Mouse (Mus musculus) ES-E14 (cell line): ENCODE results near the gene Scap. TPM values are rescaled to one million over a fixed set of nuclear protein-coding genes. Genes with fewer than 3 reads are reported as not detected.

Experiments used
- DNase-seq: peaks from one replicate; pipeline ENCODE4 v3.0.0-alpha.2; 2013; ENCODE audit warnings: low read depth, low spot score
- H3K27ac ChIP-seq: 2 replicates; pipeline ENCODE4 v1.5.1; 2012; ENCODE audit warnings: low read depth, mild to moderate bottlenecking, low read length, moderate library complexity, mixed read lengths; ENCODE audit not compliant: poor library complexity, insufficient read depth, severe bottlenecking
- H3K36me3 ChIP-seq: 2 replicates; pipeline ENCODE4 v1.6.1; 2012; ENCODE audit warnings: mild to moderate bottlenecking, low read length, moderate library complexity, mixed read lengths; ENCODE audit not compliant: control insufficient read depth, poor library complexity, insufficient read depth, severe bottlenecking
- H3K4me1 ChIP-seq, 2 experiments: fragments of 150-350 bp in 1 of 2; sonication (generic) in 1 of 2; 2 replicates each; pipeline ENCODE4 v1.6.1; 2012; ENCODE audit warnings: low read length in 2 of 2, mild to moderate bottlenecking in 1 of 2, mixed read lengths in 1 of 2; ENCODE audit not compliant: control insufficient read depth in 2 of 2, insufficient read depth in 2 of 2, poor library complexity in 1 of 2
- H3K4me3 ChIP-seq, 2 experiments: fragments of 150-350 bp in 1 of 2; sonication (generic) in 1 of 2; 2 replicates each; pipeline ENCODE4 v1.5.1; 2012; ENCODE audit warnings: low read length in 2 of 2, low read depth in 1 of 2, mild to moderate bottlenecking in 1 of 2, mixed read lengths in 1 of 2; ENCODE audit not compliant: insufficient read depth in 1 of 2, poor library complexity in 1 of 2, severe bottlenecking in 1 of 2
- H3K9ac ChIP-seq: 2 replicates; pipeline ENCODE4 v1.6.1; 2012; ENCODE audit warnings: low read depth, mild to moderate bottlenecking, low read length, mixed read lengths; ENCODE audit not compliant: poor library complexity, insufficient read depth, severe bottlenecking
- H3K9me3 ChIP-seq: fragments of 150-350 bp; sonication (generic); 2 replicates; pipeline ENCODE4 v1.6.1; 2012; ENCODE audit warnings: low read depth, mild to moderate bottlenecking, low read length; ENCODE audit not compliant: control insufficient read depth, insufficient read depth
- CHD2 ChIP-seq: IDR thresholded peaks from 2 replicates; pipeline ENCODE4 v1.6.1; 2014; ENCODE audit warnings: mild to moderate bottlenecking, low read depth, low read length, inconsistent platforms
- HCFC1 ChIP-seq: IDR thresholded peaks from 2 replicates; pipeline ENCODE4 v1.6.1; 2012; ENCODE audit warnings: low read length, inconsistent platforms, borderline replicate concordance; ENCODE audit not compliant: insufficient read depth
- MAFK ChIP-seq: IDR thresholded peaks from 2 replicates; pipeline ENCODE4 v1.6.1; 2014; ENCODE audit warnings: mild to moderate bottlenecking, low read depth, low read length, inconsistent platforms; ENCODE audit not compliant: insufficient read depth
- ZC3H11A ChIP-seq: IDR thresholded peaks from 2 replicates; pipeline ENCODE4 v1.6.1; 2012; ENCODE audit warnings: low read depth, mild to moderate bottlenecking, inconsistent platforms, low read length, borderline replicate concordance
- ZNF384 ChIP-seq: IDR thresholded peaks from 2 replicates; pipeline ENCODE4 v1.6.1; 2012; ENCODE audit warnings: low read depth, low read length, inconsistent platforms
- in situ Hi-C, 2 experiments: fragments of 600-800 bp; cut with MboI; formaldehyde crosslinking; loops; one replicate each; pipeline ENCODE4 v1.15.1; 2025; ENCODE audit warnings: low sequenced_read_pairs in 2 of 2, inconsistent platforms in 1 of 2; ENCODE audit not compliant: unreplicated experiment in 2 of 2
- total RNA-seq: library from RNA; depleted of rRNA; stranded (reverse); fragments of 300-350 nt; gene quantifications from 2 replicates; pipeline ENCODE4 v1.2.3, GENCODE M21; 2012

Gene Scap
- total RNA-seq, 1 experiment, result 67.7 TPM

DNA sequence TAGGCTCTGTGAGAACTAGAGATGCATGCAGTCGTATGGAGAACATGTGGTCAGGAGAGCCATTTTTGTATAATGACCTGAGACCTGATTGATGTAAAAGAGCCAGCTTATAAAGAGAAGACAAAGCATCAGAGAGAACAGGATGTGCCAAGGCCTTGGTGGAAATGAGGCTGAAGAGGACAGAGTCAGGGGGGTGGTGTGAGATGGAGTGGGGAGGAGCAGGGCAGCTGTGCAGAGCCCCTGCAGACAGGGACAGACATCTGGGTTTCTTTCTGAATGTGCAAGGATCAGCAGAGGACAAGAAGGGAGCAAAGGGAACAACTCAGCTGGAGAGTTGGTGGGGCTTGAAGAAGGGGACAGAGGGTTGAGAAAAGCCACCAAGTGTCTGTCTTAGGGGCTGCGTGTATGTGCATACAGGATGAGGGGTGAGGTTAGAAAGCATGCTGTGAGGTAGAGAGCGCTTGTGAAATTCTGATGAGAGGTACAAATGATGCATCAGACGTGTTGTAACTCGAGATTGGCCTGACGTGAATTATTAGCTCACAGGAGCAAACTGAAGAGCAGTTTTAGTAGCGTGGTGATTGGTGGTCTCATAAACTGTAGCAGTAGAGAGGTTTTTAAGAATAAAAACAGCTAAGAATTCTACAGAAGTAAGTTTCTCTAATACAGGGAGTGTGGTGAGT lies 12.1 kb downstream of the Scap start:
- no peak for DNase-seq
- peaks cover 0 to 4% of the 10 kb centered on the region in 2 experiments; a peak in 2 of 4 replicates for H3K4me1 ChIP-seq
- no peaks in the 10 kb centered on the region for H3K9me3 ChIP-seq
- in situ Hi-C loops, result no loop called here
- no peaks in the 10 kb centered on the region; the same call in 1 of the 2 replicates for H3K36me3 ChIP-seq
- no peak overlapping the region for H3K9ac ChIP-seq
- no peak overlapping the region for H3K4me3 ChIP-seq
- TF ChIP-seq MAFK, result no peak
- TF ChIP-seq ZNF384, result no peak
- TF ChIP-seq HCFC1, result no peak
- TF ChIP-seq CHD2, result no peak
- TF ChIP-seq ZC3H11A, result no peak
- H3K27ac ChIP-seq, result no peak overlapping the region

- no peak overlapping the region for H3K4me3 ChIP-seq
- DNase-seq, result no peak
Measured at GRCm38 (mm10) chr9:110348899-110349298, 15.8 kb downstream of the Scap start.

GRCm38 (mm10) chr9:110350188-110350587 lies 17.1 kb downstream of the Scap start:
- Histone ChIP-seq H3K9me3 (no peaks in the 10 kb centered on the region), H3K4me3 (no peak overlapping the region), H3K4me1 (peaks cover 0 to 3% of the 10 kb centered on the region in 2 experiments; a peak in 2 of 4 replicates), H3K9ac (no peak overlapping the region), H3K27ac (no peak overlapping the region), H3K36me3 (0 out of 2 replicates have a peak, but pooled peaks cover 3% of the 10 kb centered on the region)
- TF ChIP-seq HCFC1 (no peak), CHD2 (no peak), ZNF384 (no peak), ZC3H11A (no peak)
- in situ Hi-C loops, result no loop called here
- DNase-seq, result no peak

More at GRCm38 (mm10) chr9:110348899-110349298, 15.8 kb downstream of the Scap start:
- Histone ChIP-seq H3K27ac (no peak overlapping the region), H3K4me1 (peaks cover 0 to 4% of the 10 kb centered on the region in 2 experiments; a peak in 2 of 4 replicates), H3K9ac (no peak overlapping the region), H3K36me3 (0 out of 2 replicates have a peak, but pooled peaks cover 3% of the 10 kb centered on the region), H3K9me3 (no peaks in the 10 kb centered on the region)
- in situ Hi-C loops, result no loop called here
- TF ChIP-seq ZNF384 (no peak), MAFK (no peak)

DNA sequence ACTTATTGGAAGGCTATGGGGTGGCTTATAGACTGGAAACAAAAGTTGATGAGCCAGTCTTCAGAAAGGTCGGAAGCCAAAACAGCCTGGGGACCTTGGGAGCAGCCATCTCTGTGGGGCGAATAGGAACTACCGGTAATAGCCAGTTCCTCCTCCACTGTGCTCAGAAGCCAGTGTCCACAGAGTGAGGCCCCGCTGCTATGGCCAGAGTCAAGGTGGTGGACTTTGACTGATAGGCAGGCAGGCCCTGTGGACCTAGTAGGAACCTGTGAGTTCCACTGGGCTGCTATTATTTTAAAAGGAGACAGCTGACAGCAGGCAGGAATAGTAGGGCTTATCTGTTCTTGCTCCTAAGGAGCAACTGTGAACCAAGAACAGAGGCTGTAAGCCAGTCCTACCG lies 17.5 kb downstream of the Scap start:
- no peak for TF ChIP-seq CHD2
- 0 out of 2 replicates have a peak, but pooled peaks cover 3% of the 10 kb centered on the region for H3K36me3 ChIP-seq
- H3K4me1 ChIP-seq, result peaks cover 0 to 3% of the 10 kb centered on the region in 2 experiments; a peak in 2 of 4 replicates
- H3K27ac ChIP-seq, result no peak overlapping the region
- in situ Hi-C loops, result no loop called here
- no peaks in the 10 kb centered on the region for H3K9me3 ChIP-seq
- DNase-seq, result no peak
- no peak overlapping the region for H3K4me3 ChIP-seq
- no peak overlapping the region for H3K9ac ChIP-seq

DNA sequence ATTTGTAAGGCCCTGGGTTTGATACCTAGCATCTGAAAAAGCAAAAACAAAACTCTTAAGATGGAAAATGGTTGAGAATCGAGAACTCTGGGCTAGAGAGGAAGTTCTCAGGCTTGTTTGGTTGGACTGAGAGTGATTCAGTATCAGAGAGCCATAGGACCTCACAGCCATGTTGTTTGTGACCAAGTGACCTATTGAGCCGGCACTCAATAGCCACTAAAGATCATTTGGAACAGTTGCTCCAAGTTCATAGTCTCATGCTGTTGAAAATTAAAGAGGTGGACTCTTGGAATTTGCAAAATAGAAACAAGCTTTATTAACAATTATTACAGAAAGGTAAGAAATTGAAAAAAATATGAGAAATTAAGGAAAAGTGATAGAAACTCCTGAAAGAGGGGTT lies 18.3 kb downstream of the Scap start:
- Histone ChIP-seq H3K9ac (no peak overlapping the region), H3K36me3 (0 out of 2 replicates have a peak, but pooled peaks cover 3% of the 10 kb centered on the region), H3K27ac (no peak overlapping the region), H3K4me3 (no peak overlapping the region), H3K9me3 (no peaks in the 10 kb centered on the region), H3K4me1 (peaks cover 0 to 3% of the 10 kb centered on the region in 2 experiments; a peak in 2 of 4 replicates)
- no peak for DNase-seq
- in situ Hi-C loops, result no loop called here
- TF ChIP-seq HCFC1, result no peak
- TF ChIP-seq ZNF384, result no peak
- TF ChIP-seq CHD2, result no peak
- no peak for TF ChIP-seq MAFK
- TF ChIP-seq ZC3H11A, result no peak
